Mouse (Mus musculus): ENCODE results near the gene Tspan14.

Gene Tspan14

DNA sequence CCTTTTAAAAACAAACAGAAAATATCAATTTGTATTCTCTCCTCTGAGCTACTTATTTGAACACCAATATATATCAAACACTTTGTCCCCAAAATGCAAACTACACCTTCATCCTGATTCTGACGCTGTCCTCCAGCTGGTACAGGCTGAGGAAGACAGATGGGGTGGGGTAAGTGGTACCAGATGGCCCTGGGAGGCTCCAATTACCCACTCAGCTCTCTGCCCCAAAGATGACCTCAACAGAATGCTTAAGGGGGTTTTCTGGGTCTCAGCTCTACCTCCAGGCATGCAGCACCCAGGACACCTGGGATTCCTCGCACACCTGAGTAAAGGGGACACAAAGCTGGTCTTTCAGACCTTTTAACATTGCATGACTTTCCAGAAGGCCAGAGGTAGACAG is 13.9 kb downstream of the Tspan14 start:
- DNase-seq (ENCODE audit: low spot score in 2 of 2) = no peak

DNA sequence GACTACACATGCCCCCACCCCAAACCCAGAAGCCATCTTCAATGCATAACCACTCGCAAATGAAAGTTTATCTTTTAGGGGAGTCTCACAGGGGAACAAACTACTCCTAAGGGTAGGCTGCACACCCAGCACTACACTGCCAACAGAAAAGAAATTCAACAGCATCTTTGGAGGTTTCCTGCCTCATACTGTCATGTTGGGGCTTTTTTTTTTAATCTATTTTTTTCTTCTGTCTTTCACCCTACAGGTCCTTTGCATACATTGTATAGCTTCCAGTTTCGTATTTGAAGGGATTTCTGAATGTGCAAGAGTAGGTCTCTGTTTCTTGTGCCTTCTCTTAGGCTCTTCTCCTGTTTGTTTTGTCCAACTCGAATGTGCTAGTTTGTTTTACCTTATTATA is 14.3 kb downstream of the Tspan14 start:
- DNase-seq (ENCODE audit: low spot score in 2 of 2) = no peak

- no peak for DNase-seq (ENCODE audit: low spot score in 2 of 2)
Measured at GRCm38 (mm10) chr14:40949730-40950614, 16.6 kb downstream of the Tspan14 start.

DNA sequence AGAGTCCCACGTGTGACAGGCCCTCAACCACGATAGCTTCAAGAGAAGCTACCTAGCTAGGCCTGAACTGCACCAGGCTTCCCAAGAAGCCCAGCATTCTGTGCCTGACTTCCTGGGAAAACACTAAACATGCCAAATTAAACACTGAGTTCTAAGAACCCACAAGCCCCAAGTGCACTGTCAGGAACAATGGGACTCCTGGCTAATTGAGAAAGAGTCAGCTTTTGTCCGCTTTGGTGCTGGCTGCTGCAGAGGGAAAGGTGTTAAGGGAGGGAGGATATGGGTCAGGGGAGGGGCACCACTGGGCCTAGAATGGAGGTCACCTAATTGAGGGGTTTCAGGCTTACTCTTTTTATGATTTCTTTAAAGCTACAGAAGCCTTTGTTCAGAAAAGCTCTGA is 17.6 kb downstream of the Tspan14 start:
- no peak for DNase-seq (ENCODE audit: low spot score in 2 of 2)

DNA sequence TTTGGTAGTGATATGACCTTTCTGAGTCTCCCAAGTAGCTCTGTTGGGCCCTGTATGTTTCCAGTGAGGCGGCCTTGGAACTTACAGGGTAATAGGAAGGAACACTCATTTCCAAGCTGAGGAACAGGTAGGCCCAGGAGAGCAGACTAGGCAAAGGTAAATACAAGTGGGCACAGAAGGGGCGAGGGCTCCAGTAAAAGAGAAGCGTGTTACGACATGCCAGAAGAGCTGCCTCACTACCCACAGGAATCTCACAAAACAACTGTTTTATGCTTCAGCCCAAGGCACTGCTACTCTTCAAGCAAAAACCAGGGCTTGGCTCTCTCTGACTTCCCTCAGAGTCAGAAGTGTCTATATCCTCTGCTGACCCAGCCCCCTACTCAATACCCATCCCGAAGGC is 18.1 kb downstream of the Tspan14 start:
- no peak for DNase-seq (ENCODE audit: low spot score in 2 of 2)

DNA sequence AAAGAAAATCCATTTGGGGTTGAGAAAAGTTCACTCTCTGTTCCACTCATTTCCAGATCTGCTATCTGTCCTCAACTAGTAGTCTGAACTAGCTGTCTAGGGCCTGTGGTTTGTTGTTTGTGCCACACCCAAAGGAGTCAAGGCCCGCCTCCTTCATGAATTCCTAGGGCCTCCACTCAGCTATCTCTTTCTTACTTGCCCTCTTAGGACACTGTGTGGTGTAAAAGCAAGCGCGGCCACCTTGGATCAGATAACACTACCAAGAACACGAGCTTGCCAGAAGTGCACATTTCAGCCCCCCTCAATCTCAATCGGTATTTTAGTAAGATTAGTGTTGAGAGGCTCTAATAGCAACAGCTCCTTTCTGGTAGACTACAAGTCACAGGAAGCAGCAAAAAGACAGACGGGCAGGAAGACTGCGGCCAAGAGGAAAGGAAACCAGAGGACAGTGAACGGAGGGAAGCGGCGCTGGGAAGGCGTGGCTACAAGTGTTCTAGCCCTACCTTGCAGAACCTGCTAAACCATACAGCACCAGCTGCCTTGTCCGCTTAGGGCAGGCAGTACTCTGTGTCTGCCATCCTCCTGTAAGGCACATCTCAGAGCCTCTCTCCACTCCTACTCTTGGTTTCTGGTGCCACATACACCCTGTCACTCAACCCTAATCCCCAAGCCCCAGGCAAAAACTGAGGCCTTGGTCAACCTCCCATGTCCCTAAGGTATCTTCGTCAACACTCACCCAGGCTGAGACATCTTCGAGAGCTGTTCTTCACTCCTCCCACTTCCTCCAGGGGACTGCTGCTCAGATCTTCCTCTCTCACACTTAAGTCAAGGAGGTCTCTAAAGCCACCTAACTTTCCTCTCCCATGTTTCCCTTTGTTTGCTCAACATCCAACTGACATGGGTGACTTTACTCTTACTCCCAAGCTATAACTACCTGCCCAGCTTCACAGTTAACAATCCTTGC is 18.9 kb downstream of the Tspan14 start:
- DNase-seq (ENCODE audit: low spot score in 2 of 2) = no peak

DNA sequence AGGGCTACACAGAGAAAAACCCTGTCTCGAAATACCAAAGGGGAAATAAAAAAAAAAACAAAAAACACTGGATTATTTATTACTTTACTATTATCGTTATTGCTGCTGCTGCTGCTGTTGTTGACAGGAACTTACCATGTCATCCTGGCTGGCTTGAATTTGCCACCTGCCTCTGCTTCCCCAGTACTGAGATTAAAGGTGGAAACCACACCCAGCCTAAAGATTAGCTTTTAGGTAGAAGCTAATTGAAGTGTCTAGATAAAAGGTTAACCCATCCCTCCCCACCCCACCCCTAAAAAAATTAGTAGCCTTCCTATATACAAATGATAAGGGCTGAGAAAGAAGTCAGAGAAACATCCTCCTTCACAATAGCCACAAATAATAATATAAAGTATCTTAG is 22.8 kb downstream of the Tspan14 start:
- DNase-seq (ENCODE audit: low spot score in 2 of 2) = no peak

DNA sequence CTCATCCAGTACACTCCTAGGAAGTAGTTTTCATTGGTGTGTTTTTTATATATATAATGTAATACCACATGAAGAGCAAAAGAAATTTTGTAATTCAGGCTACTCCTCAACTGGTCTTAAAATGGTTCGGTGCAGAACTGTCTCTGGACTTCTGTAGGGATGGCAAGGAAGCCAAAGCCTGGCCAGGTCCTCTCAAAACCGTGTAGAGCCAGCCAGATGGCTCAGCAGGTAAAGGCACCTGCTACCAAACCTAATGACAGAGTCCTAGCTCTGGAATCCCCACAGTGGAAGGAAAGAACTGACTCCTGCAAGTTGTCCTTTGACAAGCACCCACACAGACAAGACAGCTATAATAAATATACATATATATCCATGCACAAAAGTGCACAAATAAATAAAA is 24.2 kb downstream of the Tspan14 start:
- DNase-seq (ENCODE audit: low spot score in 2 of 2) = no peak

GRCm38 (mm10) chr14:40938380-40938987 is 28.1 kb downstream of the Tspan14 start:
- DNase-seq (ENCODE audit: low spot score in 2 of 2) = no peak

DNA sequence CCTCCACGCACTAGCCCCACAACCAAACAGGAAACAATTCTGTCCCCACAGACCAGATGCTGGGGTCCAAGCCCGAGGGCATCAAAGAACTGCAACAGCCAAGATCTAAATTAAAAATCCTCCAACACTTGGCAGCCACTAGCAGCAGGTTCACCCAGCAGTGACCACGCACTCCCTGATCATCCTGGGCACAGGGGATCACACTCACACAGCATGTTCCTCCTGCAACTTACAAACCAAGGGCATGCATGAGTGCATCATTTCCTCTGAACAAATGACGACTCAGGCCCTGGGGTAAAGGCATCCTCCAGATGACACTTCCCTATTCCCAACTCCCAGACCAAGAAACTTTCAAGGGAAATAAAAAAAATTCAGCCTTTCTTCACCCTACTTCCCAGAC is 29.6 kb downstream of the Tspan14 start:
- DNase-seq (ENCODE audit: low spot score in 2 of 2) = no peak

- DNase-seq (ENCODE audit: low spot score in 2 of 2) = no peak
Measured at GRCm38 (mm10) chr14:40935481-40935880, 31.1 kb downstream of the Tspan14 start.

DNA sequence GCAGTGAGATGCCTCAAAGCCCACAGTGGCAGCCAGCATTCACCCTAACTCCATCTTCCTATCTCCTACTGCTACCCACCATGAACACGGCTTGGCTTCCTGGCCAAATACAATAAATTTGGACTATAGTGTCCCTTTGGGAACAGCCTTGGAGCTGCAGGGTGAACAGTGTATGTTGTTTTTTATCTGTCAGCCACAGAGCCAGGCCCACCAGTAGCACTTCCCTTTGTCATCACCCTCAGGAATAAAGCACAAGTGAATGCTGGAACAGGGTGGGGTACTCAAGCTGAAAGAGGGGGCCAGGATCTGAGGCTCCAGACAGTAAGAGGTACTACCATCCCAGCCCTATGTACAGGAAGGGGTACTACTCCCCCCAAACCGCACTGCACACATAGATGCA is 31.6 kb downstream of the Tspan14 start:
- DNase-seq (ENCODE audit: low spot score in 2 of 2) = no peak

DNA sequence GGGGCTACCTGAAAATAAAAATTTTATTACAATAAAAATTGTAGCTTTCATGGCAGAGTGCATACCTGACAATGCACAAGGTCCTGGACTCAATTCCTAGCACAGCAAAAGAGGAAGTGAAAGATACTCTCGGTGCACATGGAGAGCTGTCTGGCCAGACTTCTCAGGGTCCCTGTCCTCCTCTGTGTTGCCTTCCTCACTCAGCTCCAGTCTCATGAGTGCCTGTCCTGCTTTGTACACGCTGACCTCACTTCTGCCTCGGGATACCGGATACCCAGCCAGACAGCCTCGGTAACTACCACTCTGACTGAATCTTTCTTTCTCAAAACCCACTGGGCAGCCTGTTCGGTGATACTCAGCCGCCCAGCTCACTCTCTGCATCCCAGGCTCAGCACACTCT is 33.3 kb downstream of the Tspan14 start:
- DNase-seq (ENCODE audit: low spot score in 2 of 2) = no peak

DNA sequence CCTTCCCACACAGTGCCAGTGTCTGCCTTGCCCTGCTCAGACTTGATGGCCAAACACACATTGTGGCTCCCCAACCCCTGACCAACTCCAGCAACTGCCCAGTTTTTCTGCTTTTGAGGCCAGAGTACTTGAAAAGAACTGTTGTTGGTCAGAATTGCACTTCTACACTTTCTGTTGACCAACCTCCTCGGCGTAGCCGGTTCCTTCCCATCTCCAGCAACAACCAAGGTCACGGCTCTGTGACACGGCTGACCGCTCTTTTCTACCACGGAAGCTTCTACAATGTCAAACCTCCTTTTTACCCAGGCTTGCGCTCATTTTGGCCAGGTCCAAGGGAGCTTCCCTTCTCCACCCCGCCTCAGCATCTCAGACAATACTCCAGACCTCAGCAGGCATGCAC is 34.4 kb downstream of the Tspan14 start:
- no peak for DNase-seq (ENCODE audit: low spot score in 2 of 2)

DNA sequence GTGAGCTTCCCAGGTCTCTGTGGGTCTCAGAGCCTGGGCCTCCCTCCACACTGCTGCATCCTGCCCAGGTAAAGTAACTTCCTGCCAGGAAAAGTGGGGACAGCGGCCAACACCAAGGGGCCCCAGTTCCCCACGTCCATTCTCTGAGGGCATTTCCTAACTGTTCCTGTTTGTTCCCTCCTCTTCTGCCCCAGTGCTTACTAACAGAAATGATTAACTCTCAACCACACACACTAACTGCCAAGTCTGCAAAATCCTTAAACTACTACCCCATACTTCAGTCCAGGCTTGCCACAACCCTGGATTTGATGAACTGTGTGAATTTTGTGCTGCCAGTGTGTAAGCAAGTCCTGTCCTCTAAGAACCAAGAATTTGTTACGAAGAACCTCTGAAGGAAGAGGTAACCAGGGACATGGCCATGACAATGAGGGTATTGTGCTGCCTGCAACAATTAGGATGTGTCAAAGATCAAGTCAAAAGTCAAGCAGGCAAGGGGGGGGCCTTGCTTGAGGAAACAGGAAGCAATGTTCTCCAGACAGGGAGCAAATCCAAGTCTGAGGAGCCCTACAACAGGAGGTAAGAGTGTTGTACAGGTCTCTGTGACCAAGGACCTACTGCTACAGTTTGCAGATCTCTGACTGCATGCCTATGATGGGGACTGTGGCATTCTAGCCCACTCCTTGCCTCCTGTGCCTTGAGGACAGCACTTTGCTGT is 35.3 kb downstream of the Tspan14 start:
- DNase-seq (ENCODE audit: low spot score in 2 of 2) = no peak

- DNase-seq (ENCODE audit: low spot score in 2 of 2) = no peak
Measured at GRCm38 (mm10) chr14:40929943-40930342, 36.7 kb downstream of the Tspan14 start.

GRCm38 (mm10) chr14:40928897-40929296 is 37.7 kb downstream of the Tspan14 start:
- no peak for DNase-seq (ENCODE audit: low spot score in 2 of 2)

GRCm38 (mm10) chr14:40927041-40927440 is 39.6 kb downstream of the Tspan14 start:
- DNase-seq (ENCODE audit: low spot score in 2 of 2) = no peak

DNA sequence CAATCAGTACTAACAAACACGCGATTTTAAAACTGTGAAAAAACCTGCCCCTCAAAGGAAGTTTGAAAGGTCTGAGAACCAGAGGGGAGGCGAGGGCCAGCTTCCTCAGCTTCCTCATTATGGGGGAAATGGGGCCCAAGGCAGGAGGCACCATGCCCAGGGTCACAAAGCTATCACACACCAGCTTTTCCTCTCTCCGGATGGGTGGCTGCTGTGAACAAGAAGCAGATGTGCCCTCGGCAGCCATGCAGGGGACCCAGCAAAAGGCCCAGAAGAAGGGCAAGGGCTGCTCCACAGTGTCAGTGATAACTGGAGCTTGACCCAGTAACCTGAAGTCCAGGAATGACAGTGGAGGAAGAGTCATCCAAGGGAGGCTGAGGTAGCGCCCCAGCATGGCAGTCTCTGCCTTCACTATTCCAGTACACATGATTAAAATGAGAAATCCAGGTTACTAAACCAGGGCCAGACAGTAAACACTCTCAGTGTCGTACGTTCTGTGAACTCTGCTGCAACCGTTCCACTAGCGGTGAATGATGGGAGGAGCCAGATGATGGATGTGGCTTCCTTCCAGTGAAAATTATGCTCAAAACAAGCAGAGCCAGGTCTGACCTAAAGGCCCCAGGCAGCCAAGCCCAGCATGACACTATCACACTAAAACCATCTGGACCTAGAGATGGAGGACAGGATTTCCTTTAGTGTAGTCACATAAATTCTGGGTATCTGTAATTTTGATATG is 42.1 kb downstream of the Tspan14 start:
- DNase-seq (ENCODE audit: low spot score in 2 of 2) = no peak

- no peak for DNase-seq (ENCODE audit: low spot score in 2 of 2)
Measured at GRCm38 (mm10) chr14:40921241-40921640, 45.4 kb downstream of the Tspan14 start.

- DNase-seq (ENCODE audit: low spot score in 2 of 2) = no peak
Measured at GRCm38 (mm10) chr14:40919521-40919920, 47.1 kb downstream of the Tspan14 start.

Data from frontal cortex, postnatal 14 days (tissue).